17 mouse cellular contexts compared by ENCODE assay signal in genomic region chr8:125509175-125509574, GRCm38 (mm10).
DNase-seq lines count a peak whose midpoint lies in the region; ATAC-seq lines count a peak whose summit lies in the region.
"Had no signal": no experiment of that assay in that cellular context is flagged by ENCODE, and none has a peak within 500 bp of the region (broad histone marks: within the 10 kb centered on the region; RNA-seq: fewer than 3 reads in every experiment).

No protein-coding gene starts in this region.

- WGBS in hindbrain, embryonic 13.5 days, result 63% methylated on average over 6 of the region's 6 CpGs
- WGBS in hindbrain, embryonic 16.5 days, result 55% methylated on average over 6 of the region's 6 CpGs
- 46% methylated on average over 6 of the region's 6 CpGs for WGBS in midbrain, embryonic 15.5 days

- H3K9ac ChIP-seq in hindbrain, embryonic 13.5 days, result no peak overlapping the region
- no peak overlapping the region for H3K9ac ChIP-seq in hindbrain, embryonic 16.5 days (ENCODE audit: low read depth, low read length)
- no peak overlapping the region for H3K9ac ChIP-seq in midbrain, embryonic 15.5 days
- H3K9ac ChIP-seq: embryonic facial prominence, embryonic 13.5 days; liver, postnatal 0 days; neural tube, embryonic 13.5 days had no signal

- peaks cover 80% of the 10 kb centered on the region for H3K4me1 ChIP-seq in hindbrain, embryonic 13.5 days (replicated peaks)
- H3K4me1 ChIP-seq in hindbrain, embryonic 16.5 days (ENCODE audit: control insufficient read depth, insufficient read depth, low read depth, low read length), result peaks cover 40% of the 10 kb centered on the region
- peaks cover 65% of the 10 kb centered on the region for H3K4me1 ChIP-seq in midbrain, embryonic 15.5 days

- no peak overlapping the region for H3K4me2 ChIP-seq in hindbrain, embryonic 13.5 days
- H3K4me2 ChIP-seq in hindbrain, embryonic 16.5 days (ENCODE audit: low read length), result no peak overlapping the region
- H3K4me2 ChIP-seq in midbrain, embryonic 15.5 days, result no peak overlapping the region
- H3K4me2 ChIP-seq: embryonic facial prominence, embryonic 13.5 days; heart, embryonic 11.5 days; neural tube, embryonic 13.5 days had no signal

- peak overlapping the region; percentile 60; the same call in 1 of the 2 replicates for H3K27ac ChIP-seq in hindbrain, embryonic 13.5 days
- no peak overlapping the region for H3K27ac ChIP-seq in hindbrain, embryonic 16.5 days (ENCODE audit: low read depth, low read length)
- H3K27ac ChIP-seq in midbrain, embryonic 15.5 days, result peak overlapping the region; percentile 32; the same call in 1 of the 2 replicates
- H3K27ac ChIP-seq: embryonic facial prominence, embryonic 13.5 days; gastrocnemius, adult 2 months had no signal

- H3K9me3 ChIP-seq in hindbrain, embryonic 13.5 days, result no peaks in the 10 kb centered on the region
- H3K9me3 ChIP-seq in hindbrain, embryonic 16.5 days (ENCODE audit: control insufficient read depth, low read length), result no peaks in the 10 kb centered on the region
- no peaks in the 10 kb centered on the region for H3K9me3 ChIP-seq in midbrain, embryonic 15.5 days
- H3K9me3 ChIP-seq: embryonic facial prominence, embryonic 13.5 days; neural tube, embryonic 13.5 days had no signal

- no peaks in the 10 kb centered on the region for H3K36me3 ChIP-seq in hindbrain, embryonic 13.5 days
- no peaks in the 10 kb centered on the region for H3K36me3 ChIP-seq in hindbrain, embryonic 16.5 days (ENCODE audit: control insufficient read depth, insufficient read depth, low read length)
- no peaks in the 10 kb centered on the region for H3K36me3 ChIP-seq in midbrain, embryonic 15.5 days (replicated peaks)
- H3K36me3 ChIP-seq: embryonic facial prominence, embryonic 13.5 days; neural tube, embryonic 13.5 days had no signal

- peak; percentile 51 to 61 for DNase-seq in cerebellum, postnatal 25 days
- no peak for DNase-seq in cerebellum, adult 9-10 months
- DNase-seq in adrenal gland, postnatal 14 days, result peak; percentile 76
- DNase-seq in right cerebral cortex, adult 2 months (ENCODE audit: low spot score in 2 of 2), result no peak
- DNase-seq: cerebellum, adult 11 months; heart, postnatal 36 days; kidney, adult 9 months; liver, postnatal 0 days; lung, postnatal 14 days; thymus, postnatal 14 days had no signal

- 0 out of 2 replicates have a peak, but pooled peaks cover 12% of the 10 kb centered on the region for H3K27me3 ChIP-seq in hindbrain, embryonic 13.5 days
- no peaks in the 10 kb centered on the region for H3K27me3 ChIP-seq in hindbrain, embryonic 16.5 days (replicated peaks; ENCODE audit: control insufficient read depth, insufficient read depth, low read length)
- no peaks in the 10 kb centered on the region for H3K27me3 ChIP-seq in midbrain, embryonic 15.5 days (replicated peaks)

- no peak overlapping the region for H3K4me3 ChIP-seq in hindbrain, embryonic 13.5 days
- no peak overlapping the region for H3K4me3 ChIP-seq in hindbrain, embryonic 16.5 days (ENCODE audit: low read length)
- H3K4me3 ChIP-seq in midbrain, embryonic 15.5 days, result no peak overlapping the region
- H3K4me3 ChIP-seq: embryonic facial prominence, embryonic 13.5 days; gastrocnemius, adult 2 months; neural tube, embryonic 13.5 days had no signal

- ATAC-seq in hindbrain, embryonic 13.5 days (ENCODE audit: low FRiP score), result peak; percentile 12; the same call in 1 of the 2 replicates
- no peak for ATAC-seq in hindbrain, embryonic 16.5 days
- ATAC-seq in midbrain, embryonic 15.5 days (replicated peaks), result peak; percentile 31; the same call in 1 of the 2 replicates
- ATAC-seq: liver, postnatal 0 days had no signal

Comparison
In these comparisons a context has a peak if more than half of its experiments do, and no peak if none do; other contexts are left out.
1. DNase-seq: peak in cerebellum, postnatal 25 days (2 of 2) and adrenal gland, postnatal 14 days (single experiment); none in cerebellum, adult 9-10 months (single experiment) and right cerebral cortex, adult 2 months (0 of 2).